Mouse (Mus musculus): Measurements from ENCODE around the gene Gprin1. TPM values are rescaled to one million over a fixed set of nuclear protein-coding genes. Genes with fewer than 3 reads are reported as not detected.

The Gprin1 gene
- total RNA-seq, 2 experiments from 2014 or later: not detected

GRCm38 (mm10) chr13:54760906-54761305 lies 11.2 kb upstream of the Gprin1 start:
- no peak for ATAC-seq (ENCODE audit: poor library complexity, severe bottlenecking)

DNA sequence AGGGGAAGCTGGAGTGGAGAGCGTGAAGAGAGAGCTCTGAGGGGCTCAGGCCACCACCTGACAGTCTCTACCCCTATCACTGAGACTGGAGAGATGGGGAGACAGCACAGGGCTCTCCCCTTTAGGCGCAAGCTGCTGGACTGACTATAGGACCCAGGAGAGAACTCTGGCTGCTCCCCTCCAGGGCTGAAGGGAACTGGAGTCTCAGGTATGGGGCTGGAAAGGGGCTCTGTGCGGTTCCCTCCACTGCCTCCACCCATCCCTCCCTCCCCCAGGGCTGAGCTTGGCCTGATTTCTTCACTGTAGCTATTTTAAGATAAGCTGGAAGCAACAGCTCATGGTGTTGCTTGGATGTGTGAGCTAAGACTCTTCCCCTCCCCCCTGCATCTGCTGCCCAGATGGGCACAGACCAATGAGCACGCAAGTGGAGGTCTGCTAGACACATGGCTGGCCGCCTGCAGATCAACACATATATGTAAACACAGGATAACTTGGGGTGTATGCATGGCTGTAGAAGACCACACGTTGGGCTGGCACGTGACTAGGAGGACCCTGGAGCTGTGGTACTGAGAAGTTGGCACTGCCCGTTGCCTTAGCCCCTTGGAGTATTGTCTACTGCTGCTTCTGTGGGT lies 10.6 kb upstream of the Gprin1 start:
- no peak for ATAC-seq (ENCODE audit: poor library complexity, severe bottlenecking)

GRCm38 (mm10) chr13:54759496-54759895 lies 9.8 kb upstream of the Gprin1 start:
- ATAC-seq (ENCODE audit: poor library complexity, severe bottlenecking): no peak

DNA sequence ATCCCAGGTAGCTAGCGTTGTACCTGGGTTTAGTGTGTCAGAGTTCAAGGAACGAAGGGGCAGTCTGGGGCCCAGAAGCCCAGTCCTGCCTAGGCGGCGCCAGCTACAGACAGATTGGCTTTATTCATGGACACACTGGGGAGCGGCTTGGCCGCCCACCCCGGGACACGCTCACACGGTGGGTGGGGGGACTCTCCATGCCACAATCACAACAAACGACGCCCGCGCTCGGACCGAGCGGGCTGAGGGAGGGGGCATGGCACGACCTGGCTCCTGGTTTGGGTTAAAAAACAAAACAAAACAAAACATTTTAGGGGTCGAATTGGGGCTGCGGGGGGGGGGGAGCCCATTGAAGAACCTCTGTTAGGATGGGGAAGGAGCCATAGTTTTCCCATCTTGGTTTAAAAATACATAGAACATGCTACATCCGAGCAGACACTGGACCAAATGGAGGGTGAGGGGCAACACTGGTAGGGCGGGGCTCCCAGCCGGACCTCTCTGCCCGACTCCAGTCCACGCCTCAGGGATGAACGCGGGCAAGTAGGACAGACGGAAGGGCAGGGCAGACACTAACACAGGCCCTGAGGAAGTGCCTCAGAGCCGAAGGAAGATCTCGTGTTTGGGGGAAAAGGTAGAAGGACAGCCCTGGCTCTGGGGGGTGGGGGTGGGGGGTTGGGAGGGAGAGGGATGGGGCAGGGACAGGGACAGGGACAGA lies 9.2 kb upstream of the Gprin1 start:
- ATAC-seq (ENCODE audit: poor library complexity, severe bottlenecking): no peak

DNA sequence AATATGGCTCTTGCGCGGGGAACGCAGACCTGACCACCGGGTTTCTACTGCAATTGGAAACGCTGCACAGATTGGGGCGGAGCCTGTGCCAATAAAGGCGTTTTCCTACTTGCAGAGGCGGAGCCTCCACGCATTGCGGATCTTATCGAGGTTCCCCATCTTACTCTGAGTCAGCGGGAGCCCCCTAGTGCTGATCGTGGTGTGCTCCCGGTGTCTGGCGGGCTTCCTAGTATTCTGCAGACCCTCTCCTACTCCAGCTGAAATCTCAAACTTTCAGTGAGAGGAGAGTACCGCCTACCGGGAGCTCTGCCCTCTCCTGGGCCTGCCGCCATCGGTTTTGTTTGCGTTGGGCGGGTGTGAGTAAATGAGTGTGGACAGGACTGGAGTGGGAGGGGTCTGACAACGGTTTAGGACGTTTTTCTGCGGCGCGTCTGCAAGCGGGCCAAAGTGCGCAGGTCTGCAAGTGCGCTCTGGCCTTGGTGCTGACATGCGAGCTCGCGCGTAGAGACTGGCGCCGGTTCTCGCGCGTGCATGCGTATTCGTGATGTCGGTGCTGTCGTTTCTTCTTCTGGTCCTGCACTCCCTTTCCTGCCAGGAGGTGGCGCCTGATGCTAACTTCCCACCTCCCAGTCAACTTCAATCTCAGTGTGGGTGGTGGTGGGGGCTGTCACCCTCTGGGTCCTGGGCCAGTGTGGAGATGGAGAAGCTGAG lies 8.5 kb upstream of the Gprin1 start:
- peak; percentile 69 for ATAC-seq (ENCODE audit: poor library complexity, severe bottlenecking)

- no peak for ATAC-seq (ENCODE audit: poor library complexity, severe bottlenecking)
These were observed 7.6 kb upstream of the Gprin1 start for GRCm38 (mm10) chr13:54757093-54757830.

- ATAC-seq (ENCODE audit: poor library complexity, severe bottlenecking): no peak
These were observed 6.6 kb upstream of the Gprin1 start for GRCm38 (mm10) chr13:54756156-54756712.

GRCm38 (mm10) chr13:54755201-54755830 lies 5.6 kb upstream of the Gprin1 start:
- ATAC-seq (ENCODE audit: poor library complexity, severe bottlenecking): no peak

- ATAC-seq (ENCODE audit: poor library complexity, severe bottlenecking): no peak
These were observed 4.8 kb upstream of the Gprin1 start for GRCm38 (mm10) chr13:54754169-54755080.

- ATAC-seq (ENCODE audit: poor library complexity, severe bottlenecking): no peak
These were observed 4.1 kb upstream of the Gprin1 start for GRCm38 (mm10) chr13:54753733-54754132.

GRCm38 (mm10) chr13:54752656-54753055 lies 3.0 kb upstream of the Gprin1 start:
- ATAC-seq (ENCODE audit: poor library complexity, severe bottlenecking): no peak

- ATAC-seq (ENCODE audit: poor library complexity, severe bottlenecking): no peak
These were observed 1.0 kb upstream of the Gprin1 start for GRCm38 (mm10) chr13:54750699-54751098.

DNA sequence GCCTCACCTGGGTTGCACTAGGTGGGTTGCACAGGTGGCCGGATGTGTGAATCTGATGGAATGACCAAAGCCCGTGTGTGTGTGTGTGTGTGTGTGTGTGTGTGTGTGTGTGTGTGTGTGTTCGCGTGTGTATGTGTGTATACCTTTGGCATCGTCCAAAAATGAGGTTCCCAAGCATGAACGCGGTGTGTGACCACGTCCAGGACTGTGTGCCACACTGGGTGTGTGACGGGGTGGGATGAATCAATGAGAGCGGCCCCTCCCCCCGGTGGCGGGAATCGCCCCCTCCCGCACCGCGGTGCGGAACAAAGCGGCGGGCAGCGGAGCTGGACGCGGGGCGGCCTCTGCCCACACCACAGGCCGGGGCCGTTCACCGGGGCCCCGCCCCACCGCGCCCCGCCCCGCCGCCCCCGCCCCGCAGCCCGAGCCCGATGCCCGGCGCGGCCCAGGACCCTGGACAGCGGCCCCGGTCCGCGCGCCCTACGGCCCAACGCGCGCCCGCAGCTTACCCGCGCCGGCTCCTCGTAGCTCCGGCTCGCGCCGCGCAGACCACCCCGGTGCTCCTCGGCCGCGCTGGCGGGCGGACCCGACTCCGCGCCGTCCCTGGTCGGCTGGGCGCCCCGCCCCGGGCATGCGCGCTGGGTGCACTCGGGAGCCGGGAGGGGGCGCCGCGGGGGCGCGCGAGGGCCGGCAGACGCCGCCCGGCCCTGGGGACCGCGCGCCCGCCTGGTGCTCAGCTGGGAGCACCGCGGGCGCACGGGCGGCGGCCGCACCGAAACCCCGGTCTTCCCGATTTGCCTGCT lies 412 bp downstream of the Gprin1 start:
- no peak for ATAC-seq (ENCODE audit: poor library complexity, severe bottlenecking)

GRCm38 (mm10) chr13:54748721-54749060 lies 983 bp downstream of the Gprin1 start:
- no peak for ATAC-seq (ENCODE audit: poor library complexity, severe bottlenecking)

GRCm38 (mm10) chr13:54748190-54748589 lies 1.5 kb downstream of the Gprin1 start:
- ATAC-seq (ENCODE audit: poor library complexity, severe bottlenecking): no peak

GRCm38 (mm10) chr13:54746896-54747295 lies 2.8 kb downstream of the Gprin1 start:
- no peak for ATAC-seq (ENCODE audit: poor library complexity, severe bottlenecking)

DNA sequence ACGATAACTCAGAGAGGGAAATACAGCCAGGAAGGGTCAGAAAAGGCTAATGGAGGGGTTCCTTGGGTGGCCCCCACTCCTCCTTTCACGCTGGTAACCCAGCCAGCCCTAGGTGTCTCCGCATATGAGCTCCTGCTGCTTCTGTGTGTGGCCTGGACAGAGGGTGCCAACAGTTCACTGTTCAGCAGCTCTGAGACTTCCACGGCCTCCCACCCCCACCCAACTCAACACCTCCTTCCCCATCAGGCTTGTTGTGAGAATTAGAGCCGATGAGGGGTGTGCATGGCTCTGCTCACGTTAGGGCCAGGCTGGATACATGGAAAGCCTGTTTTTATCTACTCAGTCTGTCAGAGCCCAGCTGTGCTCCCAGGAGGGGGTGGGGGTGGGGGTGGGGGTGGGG lies 3.6 kb downstream of the Gprin1 start:
- no peak for ATAC-seq (ENCODE audit: poor library complexity, severe bottlenecking)

DNA sequence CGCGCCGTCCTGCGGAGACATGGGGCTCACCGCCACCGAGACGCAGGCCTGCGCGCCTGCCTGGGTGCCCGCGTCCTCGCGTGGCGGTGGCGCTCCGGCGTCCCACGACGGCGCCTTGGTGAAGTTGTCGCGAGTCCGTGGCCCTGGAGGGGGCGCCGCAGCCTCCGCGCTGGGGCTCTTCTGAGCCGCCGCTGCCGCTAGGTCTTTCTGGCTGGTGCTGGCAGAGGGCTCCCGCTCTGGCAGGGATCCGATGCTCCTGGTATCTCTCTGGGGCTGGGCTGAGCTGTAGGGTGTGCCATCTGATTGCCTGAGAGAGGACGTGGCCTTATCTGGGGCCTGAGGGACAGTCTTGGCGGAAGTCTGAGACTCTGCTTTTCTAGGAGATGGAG lies 11.5 kb downstream of the Gprin1 start:
- ATAC-seq (ENCODE audit: poor library complexity, severe bottlenecking): no peak
